Mouse (Mus musculus) midbrain, embryonic 16.5 days (tissue): Measurements from ENCODE around the gene Zyg11b. TPM values are rescaled to one million over a fixed set of nuclear protein-coding genes. Genes with fewer than 3 reads are reported as not detected.

Experiments used
- ATAC-seq: fragments of 200-750 bp; cut with Nextera tagmentation; 2 replicates; pipeline ENCODE4 v1.8.0; 2017; ENCODE audit warnings: moderate TSS enrichment
- H3K27ac ChIP-seq: fragments of 300-500 bp; sonication (generic); 2 replicates; pipeline ENCODE4 v1.5.1; 2014; ENCODE audit warnings: mild to moderate bottlenecking, low read length, mixed read lengths
- H3K27me3 ChIP-seq: fragments of 300-500 bp; sonication (generic); 2 replicates; pipeline ENCODE4 v1.6.1; 2014; ENCODE audit warnings: low read depth, low read length, mixed read lengths; ENCODE audit not compliant: control insufficient read depth, insufficient read depth
- H3K36me3 ChIP-seq: fragments of 300-500 bp; sonication (generic); 2 replicates; pipeline ENCODE4 v1.6.1; 2014; ENCODE audit warnings: mild to moderate bottlenecking, low read length, moderate library complexity, mixed read lengths; ENCODE audit not compliant: control insufficient read depth, insufficient read depth
- H3K4me1 ChIP-seq: fragments of 300-500 bp; sonication (generic); 2 replicates; pipeline ENCODE4 v1.6.1; 2014; ENCODE audit warnings: mild to moderate bottlenecking, low read length, mixed read lengths; ENCODE audit not compliant: control insufficient read depth, insufficient read depth
- H3K4me2 ChIP-seq: fragments of 300-500 bp; sonication (generic); 2 replicates; pipeline ENCODE4 v1.6.1; 2014; ENCODE audit warnings: mild to moderate bottlenecking, low read length, mixed read lengths
- H3K4me3 ChIP-seq: fragments of 300-500 bp; sonication (generic); 2 replicates; pipeline ENCODE4 v1.5.1; 2014; ENCODE audit warnings: low read depth, mild to moderate bottlenecking, low read length, moderate library complexity, mixed read lengths
- H3K9ac ChIP-seq: fragments of 300-500 bp; sonication (generic); 2 replicates; pipeline ENCODE4 v1.6.1; 2014; ENCODE audit warnings: low read depth, low read length, mixed read lengths
- H3K9me3 ChIP-seq: fragments of 300-500 bp; sonication (generic); replicated peaks from 2 replicates; pipeline ENCODE4 v1.6.1; 2014; ENCODE audit warnings: mild to moderate bottlenecking, low read length, mixed read lengths; ENCODE audit not compliant: control insufficient read depth, poor library complexity, severe bottlenecking
- WGBS: fragments of 180-500 bp; shearing (Covaris S2); extraction: QIAGEN DNeasy Blood & Tissue Kit; methylation state at CpG from one replicate; pipeline ENCODE4 v1.1.7; 2014; 5-methylcytosine and 5-hydroxymethylcytosine counted together
- polyA plus RNA-seq: library from polyadenylated mRNA; unstranded; fragments of >200 nt; fragmentation: Nextera tagmentation; extraction: Ambion mirVana; gene quantifications from 2 replicates; pipeline ENCODE4 v1.2.1, GENCODE M21; 2015

Zyg11b gene
- polyA plus RNA-seq, 1 experiment from 2014 or later = 37.0 TPM

DNA sequence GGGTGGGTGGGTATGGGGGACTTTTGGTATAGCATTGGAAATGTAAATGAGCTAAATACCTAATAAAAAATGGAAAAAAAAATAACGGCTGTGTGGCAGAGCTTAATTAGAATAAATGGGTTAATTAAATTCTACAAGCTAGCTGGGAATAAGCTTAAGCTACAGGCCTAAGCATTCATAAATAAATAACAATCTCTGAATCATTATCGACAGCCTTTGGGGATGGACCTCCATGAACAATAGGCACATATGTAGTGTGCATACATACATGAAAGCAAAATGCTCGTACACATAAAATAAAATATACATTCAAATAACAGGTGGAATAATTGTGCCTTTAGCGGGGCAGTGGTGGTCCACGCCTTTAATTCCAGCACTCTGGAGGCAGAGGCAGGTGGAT lies 78.4 kb downstream of the Zyg11b start:
- H3K4me1 ChIP-seq = peaks cover 4% of the 10 kb centered on the region; the same call in 1 of the 2 replicates
- H3K4me3 ChIP-seq = no peak overlapping the region
- no peak for ATAC-seq
- no peak overlapping the region for H3K27ac ChIP-seq
- no peaks in the 10 kb centered on the region for H3K36me3 ChIP-seq
- H3K27me3 ChIP-seq = peaks cover 20% of the 10 kb centered on the region
- WGBS = 78% methylated on average over 5 of the region's 5 CpGs
- H3K9me3 ChIP-seq = no peaks in the 10 kb centered on the region
- no peak overlapping the region for H3K9ac ChIP-seq
- no peak overlapping the region for H3K4me2 ChIP-seq

DNA sequence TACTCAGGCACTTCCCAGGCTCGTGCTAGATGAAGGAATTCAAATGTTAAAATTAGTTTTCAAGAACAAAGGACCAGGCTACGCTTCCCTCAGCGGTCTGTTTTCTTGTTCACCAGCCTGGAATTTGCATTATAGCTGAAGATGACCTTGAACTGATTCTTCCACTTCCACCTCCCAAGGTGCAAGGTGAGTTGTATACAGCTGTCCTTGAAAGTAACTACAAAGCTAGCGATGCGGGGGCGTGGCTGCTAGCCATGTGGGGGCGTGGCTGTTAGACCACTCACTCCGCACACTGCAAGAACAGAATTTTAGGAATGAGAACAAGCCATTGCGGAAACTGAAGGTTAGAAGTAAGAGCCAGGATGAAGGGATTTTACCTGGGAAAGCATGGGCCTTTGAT lies 81.9 kb downstream of the Zyg11b start:
- Histone ChIP-seq H3K36me3 (no peaks in the 10 kb centered on the region), H3K27ac (no peak overlapping the region), H3K4me2 (no peak overlapping the region), H3K4me1 (peaks cover 4% of the 10 kb centered on the region; the same call in 1 of the 2 replicates), H3K9me3 (no peaks in the 10 kb centered on the region), H3K27me3 (peaks cover 29% of the 10 kb centered on the region), H3K4me3 (no peak overlapping the region), H3K9ac (no peak overlapping the region)
- no peak for ATAC-seq
- WGBS = 12% methylated on average over 9 of the region's 9 CpGs

DNA sequence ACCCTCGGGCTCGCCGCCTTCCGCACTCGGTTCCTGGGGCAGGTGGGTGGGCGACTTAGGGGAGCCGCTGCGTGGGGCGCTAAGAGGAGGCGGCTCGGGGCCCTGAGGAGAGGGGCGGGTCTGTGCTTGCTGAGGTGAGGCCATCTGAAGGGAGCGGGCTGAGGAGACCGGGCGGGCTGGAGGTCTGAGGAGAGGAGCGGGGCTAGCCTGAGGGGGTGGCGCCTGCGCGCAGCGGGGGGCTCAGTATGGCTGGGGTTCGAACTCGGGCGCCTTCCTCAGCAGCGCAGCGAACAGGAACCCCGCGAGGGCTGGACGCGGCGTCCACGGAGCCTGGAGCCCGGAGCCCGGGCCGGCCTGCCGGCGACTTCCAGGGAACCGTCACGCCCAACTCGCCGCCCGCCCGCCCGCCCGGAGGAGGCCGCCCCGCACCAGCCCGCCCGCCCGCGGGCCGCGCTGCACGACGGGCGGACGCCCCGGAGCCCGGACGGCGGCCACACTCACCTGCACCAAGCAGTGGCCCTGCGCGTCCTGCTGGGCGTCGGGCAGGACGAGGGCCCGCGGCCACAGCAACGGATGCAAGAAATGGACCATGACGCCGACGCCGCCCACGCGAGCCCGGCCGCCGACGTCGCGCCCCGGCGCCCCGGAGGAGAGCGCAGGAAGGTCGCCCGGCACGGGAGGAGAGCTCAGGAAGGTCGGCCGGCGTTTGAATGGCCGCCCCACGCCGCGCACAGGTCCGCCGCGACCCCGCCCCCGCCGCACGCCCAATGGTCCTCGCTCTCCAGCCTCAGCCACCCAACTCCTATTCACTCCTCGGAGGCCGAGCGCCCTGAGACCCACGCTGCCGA lies 83.3 kb downstream of the Zyg11b start, which contains the start of gene Zyg11a:
Gene Zyg11a (minus strand): TSS at position 717 of the 848 bp plus-strand sequence.
- ATAC-seq = no peak
- peak within 1 kb of the TSS; percentile 54 for H3K4me2 ChIP-seq
- no peaks in the 10 kb centered on the region for H3K36me3 ChIP-seq
- H3K27ac ChIP-seq = no peak within 1 kb of the TSS
- H3K4me3 ChIP-seq = peak within 1 kb of the TSS; percentile 38
- no peaks in the 10 kb centered on the region for H3K9me3 ChIP-seq
- no peak within 1 kb of the TSS for H3K9ac ChIP-seq
- peaks cover 29% of the 10 kb centered on the region for H3K27me3 ChIP-seq
- WGBS = 1% methylated on average over 97 of the region's 107 CpGs
- H3K4me1 ChIP-seq = peaks cover 4% of the 10 kb centered on the region; the same call in 1 of the 2 replicates

DNA sequence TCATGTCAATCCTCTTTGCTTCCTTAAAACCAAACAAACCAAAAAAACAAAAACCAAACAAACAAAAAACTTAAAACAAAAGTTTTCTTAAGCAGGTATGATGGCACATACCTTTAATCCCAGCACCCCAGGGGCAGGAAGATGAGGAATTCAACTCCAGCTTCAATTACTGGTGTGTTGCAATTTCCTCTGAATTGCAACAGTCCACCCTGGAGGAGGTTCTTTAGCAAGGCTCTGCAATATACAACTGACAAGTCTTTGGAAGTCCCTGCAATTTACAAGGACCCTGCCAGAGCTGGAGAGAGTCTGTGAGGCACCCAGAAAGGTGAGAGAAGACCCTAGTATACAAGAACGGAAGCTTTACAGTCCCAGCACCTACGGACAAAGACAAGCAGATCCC lies 87.9 kb downstream of the Zyg11b start:
- H3K27ac ChIP-seq = no peak overlapping the region
- no peak for ATAC-seq
- WGBS = 81% methylated on average over 2 of the region's 2 CpGs
- no peak overlapping the region for H3K9ac ChIP-seq
- peaks cover 4% of the 10 kb centered on the region; the same call in 1 of the 2 replicates for H3K4me1 ChIP-seq
- H3K27me3 ChIP-seq = peaks cover 13% of the 10 kb centered on the region
- no peaks in the 10 kb centered on the region for H3K36me3 ChIP-seq
- 0 out of 2 replicates have a peak, but pooled peaks cover 3% of the 10 kb centered on the region for H3K9me3 ChIP-seq
- H3K4me2 ChIP-seq = no peak overlapping the region
- H3K4me3 ChIP-seq = no peak overlapping the region

DNA sequence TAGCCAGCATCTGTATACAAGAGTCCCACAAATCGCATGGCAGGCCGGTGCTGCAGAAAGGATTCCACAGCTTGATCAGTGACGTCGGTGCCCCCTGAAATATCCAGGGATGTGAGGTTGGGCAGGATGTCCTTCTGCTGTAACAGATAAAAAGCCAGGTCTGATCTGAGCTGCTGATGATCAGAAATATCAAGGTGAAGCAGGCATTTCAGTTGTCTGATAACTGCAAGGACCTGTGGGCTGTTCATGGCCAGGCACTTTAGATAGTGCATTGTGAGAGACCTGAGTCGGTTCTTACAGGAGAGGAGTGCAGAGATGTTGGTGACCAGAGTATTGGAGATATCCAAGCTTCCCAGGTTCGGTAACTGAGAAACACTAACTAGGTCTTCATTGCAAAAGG lies 96.3 kb downstream of the Zyg11b start:
- Histone ChIP-seq H3K9ac (no peak overlapping the region), H3K4me1 (no peaks in the 10 kb centered on the region), H3K27me3 (no peaks in the 10 kb centered on the region), H3K4me3 (no peak overlapping the region), H3K4me2 (no peak overlapping the region), H3K9me3 (no peaks in the 10 kb centered on the region), H3K36me3 (no peaks in the 10 kb centered on the region), H3K27ac (no peak overlapping the region)
- 88% methylated on average over 6 of the region's 6 CpGs for WGBS
- no peak for ATAC-seq

DNA sequence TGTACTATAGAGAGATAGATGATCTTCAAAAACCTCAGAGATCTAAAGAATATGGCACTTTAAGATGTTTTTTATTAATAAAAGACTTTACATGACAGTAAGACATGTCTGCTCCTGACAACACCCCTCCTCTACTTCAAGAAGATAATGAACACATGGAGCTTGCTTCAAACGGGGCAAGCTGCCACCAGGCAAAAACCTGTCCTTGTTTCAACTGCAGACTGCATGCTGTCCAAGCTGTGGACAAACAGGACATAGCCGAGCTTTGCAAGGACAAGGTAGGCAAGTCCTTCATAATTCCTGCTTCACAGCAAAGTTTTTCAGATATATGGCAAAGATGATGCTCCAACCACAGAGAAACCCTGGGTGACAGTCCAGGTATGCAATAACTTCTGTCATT lies 101.7 kb downstream of the Zyg11b start:
- 65% methylated on average over 2 of the region's 2 CpGs for WGBS
- H3K4me1 ChIP-seq = no peaks in the 10 kb centered on the region
- no peak overlapping the region for H3K9ac ChIP-seq
- H3K27ac ChIP-seq = no peak overlapping the region
- no peaks in the 10 kb centered on the region for H3K36me3 ChIP-seq
- no peak overlapping the region for H3K4me2 ChIP-seq
- no peaks in the 10 kb centered on the region for H3K27me3 ChIP-seq
- H3K4me3 ChIP-seq = no peak overlapping the region
- no peak for ATAC-seq
- H3K9me3 ChIP-seq = no peaks in the 10 kb centered on the region

DNA sequence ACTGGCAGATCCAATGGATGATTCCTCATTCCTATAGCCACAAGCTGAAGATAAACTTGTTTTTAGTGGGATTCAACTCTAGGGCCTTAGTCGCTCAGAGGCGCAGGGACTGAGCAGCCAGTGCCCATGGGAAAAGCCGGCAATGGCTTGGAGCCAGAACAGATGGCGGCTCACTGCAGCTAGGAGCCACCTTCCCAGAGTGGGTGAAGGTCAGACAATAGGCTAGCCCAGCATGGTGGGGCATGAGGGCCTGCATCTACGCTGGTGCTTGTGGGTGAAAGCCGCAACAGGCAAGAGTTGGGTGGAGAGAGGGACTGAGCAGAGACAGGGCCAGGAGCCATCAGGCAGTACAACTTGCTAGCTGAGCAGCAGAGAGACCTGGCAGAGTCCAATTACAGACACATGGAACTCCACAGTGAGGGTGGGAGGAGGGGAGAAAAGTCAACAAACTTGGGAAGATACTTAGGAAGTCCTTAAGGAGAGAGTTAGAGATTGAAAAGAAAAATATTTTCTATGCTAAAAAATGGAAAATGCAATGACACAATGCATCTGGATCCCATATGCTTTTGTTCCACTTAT lies 104.5 kb downstream of the Zyg11b start:
- H3K27me3 ChIP-seq = no peaks in the 10 kb centered on the region
- no peak overlapping the region for H3K4me3 ChIP-seq
- H3K4me1 ChIP-seq = no peaks in the 10 kb centered on the region
- 62% methylated on average over 6 of the region's 6 CpGs for WGBS
- no peak overlapping the region for H3K9ac ChIP-seq
- H3K36me3 ChIP-seq = no peaks in the 10 kb centered on the region
- no peak overlapping the region for H3K27ac ChIP-seq
- no peak overlapping the region for H3K4me2 ChIP-seq
- H3K9me3 ChIP-seq = no peaks in the 10 kb centered on the region
- ATAC-seq = no peak

DNA sequence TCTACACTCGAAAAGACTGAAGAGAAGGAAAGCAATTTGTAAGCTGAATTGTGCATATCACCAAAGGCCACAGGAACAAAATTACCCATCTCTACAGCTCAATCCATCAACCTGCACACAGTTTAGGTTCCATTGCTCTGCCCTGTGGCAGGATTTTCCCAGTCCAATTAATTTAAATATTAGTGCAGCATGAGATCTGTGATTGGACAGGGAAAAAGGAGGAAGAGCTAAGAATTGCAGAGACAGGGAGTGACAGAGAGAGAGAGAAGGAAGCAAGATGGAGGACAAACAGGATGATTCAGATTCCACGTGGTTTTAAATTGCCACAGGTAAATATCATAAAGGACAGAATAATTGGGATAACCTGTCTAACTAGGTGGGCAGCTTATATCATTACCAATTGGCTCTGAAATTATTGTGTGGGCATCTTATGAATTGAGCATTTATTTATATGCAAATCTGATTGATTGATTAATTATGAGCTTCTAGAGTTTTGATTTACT lies 108.0 kb downstream of the Zyg11b start:
- Histone ChIP-seq H3K36me3 (no peaks in the 10 kb centered on the region), H3K9me3 (no peaks in the 10 kb centered on the region), H3K9ac (no peak overlapping the region), H3K27ac (no peak overlapping the region), H3K4me3 (no peak overlapping the region), H3K27me3 (no peaks in the 10 kb centered on the region), H3K4me1 (no peaks in the 10 kb centered on the region), H3K4me2 (peak overlapping the region; percentile 3; the same call in 1 of the 2 replicates)
- WGBS = 69% methylated on average over 2 of the region's 2 CpGs
- no peak for ATAC-seq

DNA sequence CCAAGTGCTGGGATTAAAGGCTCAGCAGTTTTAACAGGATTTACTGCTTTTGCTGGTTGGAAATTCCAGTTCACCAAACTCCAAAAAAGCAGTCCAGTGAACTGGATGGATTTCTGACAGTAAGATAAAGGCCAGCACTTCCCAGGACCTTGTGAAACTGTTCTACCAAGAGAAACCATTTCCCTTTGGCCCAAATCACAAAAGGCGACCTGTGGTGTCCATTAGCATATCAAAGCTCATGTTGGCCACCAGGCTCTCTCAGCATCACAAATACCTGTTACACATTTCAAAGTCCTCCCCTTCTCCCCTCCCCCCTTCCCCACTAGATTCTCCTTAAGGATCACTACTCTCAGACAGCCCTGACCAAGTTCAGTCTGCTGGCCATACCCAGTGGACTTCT lies 118.6 kb downstream of the Zyg11b start:
- Histone ChIP-seq H3K4me1 (no peaks in the 10 kb centered on the region), H3K27me3 (no peaks in the 10 kb centered on the region), H3K9ac (no peak overlapping the region), H3K4me2 (no peak overlapping the region), H3K9me3 (no peaks in the 10 kb centered on the region), H3K4me3 (no peak overlapping the region), H3K27ac (no peak overlapping the region), H3K36me3 (no peaks in the 10 kb centered on the region)
- no peak for ATAC-seq
- 16% methylated on average over 1 of the region's 1 CpGs for WGBS
